Mouse (Mus musculus): ENCODE data around the gene Pilra.

GRCm38 (mm10) chr5:137784546-137784945, 51.5 kb downstream of the Pilra start:
- no peak for TF ChIP-seq EP300 (IDR thresholded peaks at IDR 0.05; ENCODE audit: insufficient read depth, low read depth, low read length)
- TF ChIP-seq CTCF (IDR thresholded peaks at IDR 0.05), result no peak
- TF ChIP-seq POLR2A (IDR thresholded peaks at IDR 0.05; ENCODE audit: insufficient read depth, low read depth, low read length), result no peak

Measured in heart, adult 2 months (tissue).